Mouse (Mus musculus) kidney, embryonic 15.5 days (tissue): ENCODE measurements around the gene Ugt1a10. TPM values are rescaled to one million over a fixed set of nuclear protein-coding genes. Genes with fewer than 3 reads are reported as not detected.

Source experiments
- ATAC-seq: fragments of 200-750 bp; cut with Nextera tagmentation; replicated peaks from 2 replicates; pipeline ENCODE4 v1.8.0; 2017; ENCODE audit warnings: moderate TSS enrichment; ENCODE audit not compliant: low FRiP score
- H3K27ac ChIP-seq: fragments of 300-500 bp; sonication (generic); 2 replicates; pipeline ENCODE4 v1.5.1; 2015; ENCODE audit warnings: mild to moderate bottlenecking, inconsistent platforms
- H3K27me3 ChIP-seq: fragments of 300-500 bp; sonication (generic); 2 replicates; pipeline ENCODE4 v1.6.1; 2015; ENCODE audit warnings: inconsistent platforms
- H3K36me3 ChIP-seq: fragments of 300-500 bp; sonication (generic); 2 replicates; pipeline ENCODE4 v1.6.1; 2015; ENCODE audit warnings: inconsistent platforms
- H3K4me1 ChIP-seq: fragments of 300-500 bp; sonication (generic); 2 replicates; pipeline ENCODE4 v1.6.1; 2015; ENCODE audit warnings: inconsistent platforms
- H3K4me2 ChIP-seq: fragments of 300-500 bp; sonication (generic); 2 replicates; pipeline ENCODE4 v1.6.1; 2015; ENCODE audit warnings: moderate library complexity, mild to moderate bottlenecking, inconsistent platforms
- H3K4me3 ChIP-seq: fragments of 300-500 bp; sonication (generic); replicated peaks from 2 replicates; pipeline ENCODE4 v1.5.1; 2015; ENCODE audit warnings: mild to moderate bottlenecking, inconsistent platforms
- H3K9ac ChIP-seq: fragments of 300-500 bp; sonication (generic); 2 replicates; pipeline ENCODE4 v1.6.1; 2015; ENCODE audit warnings: mild to moderate bottlenecking, inconsistent platforms
- H3K9me3 ChIP-seq: fragments of 300-500 bp; sonication (generic); replicated peaks from 2 replicates; pipeline ENCODE4 v1.6.1; 2016; ENCODE audit warnings: inconsistent platforms
- WGBS: fragments of 180-500 bp; shearing (Covaris S2); methylation state at CpG from one replicate; pipeline ENCODE4 v1.1.7; 2015; ENCODE audit warnings: mixed read lengths; 5-methylcytosine and 5-hydroxymethylcytosine counted together
- polyA plus RNA-seq: library from polyadenylated mRNA; unstranded; fragments of >200 nt; fragmentation: Nextera tagmentation; extraction: Ambion mirVana; gene quantifications from 2 replicates; pipeline ENCODE4 v1.2.1, GENCODE M21; 2015

Ugt1a10 gene
- polyA plus RNA-seq, 1 experiment from 2014 or later: 17.5 TPM

GRCm38 (mm10) chr1:88212341-88213045 is 157.3 kb downstream of the Ugt1a10 start:
- H3K4me3 ChIP-seq: no peak overlapping the region
- peaks cover 57% of the 10 kb centered on the region for H3K9me3 ChIP-seq
- H3K36me3 ChIP-seq: no peaks in the 10 kb centered on the region
- no peaks in the 10 kb centered on the region for H3K27me3 ChIP-seq
- no peaks in the 10 kb centered on the region for H3K4me1 ChIP-seq
- H3K27ac ChIP-seq: no peak overlapping the region
- whole genome bisulfite sequencing: 61% methylated on average over 8 of the region's 8 CpGs
- no peak overlapping the region for H3K9ac ChIP-seq
- ATAC-seq: peak; percentile 19; the same call in 1 of the 2 replicates
- H3K4me2 ChIP-seq: no peak overlapping the region

- H3K4me2 ChIP-seq: no peak overlapping the region
- no peak for ATAC-seq
Measured at GRCm38 (mm10) chr1:88213061-88213460, 157.9 kb downstream of the Ugt1a10 start.

GRCm38 (mm10) chr1:88213766-88214461 is 158.7 kb downstream of the Ugt1a10 start:
- no peak overlapping the region for H3K4me3 ChIP-seq
- 76% methylated on average over 2 of the region's 2 CpGs for WGBS
- no peaks in the 10 kb centered on the region for H3K4me1 ChIP-seq
- H3K9me3 ChIP-seq: peaks cover 59% of the 10 kb centered on the region
- H3K36me3 ChIP-seq: no peaks in the 10 kb centered on the region
- H3K4me2 ChIP-seq: no peak overlapping the region
- no peak overlapping the region for H3K27ac ChIP-seq
- no peaks in the 10 kb centered on the region for H3K27me3 ChIP-seq
- no peak for ATAC-seq
- H3K9ac ChIP-seq: no peak overlapping the region

More at GRCm38 (mm10) chr1:88213061-88213460, 157.9 kb downstream of the Ugt1a10 start:
- Histone ChIP-seq H3K27me3 (no peaks in the 10 kb centered on the region), H3K4me1 (no peaks in the 10 kb centered on the region), H3K4me3 (no peak overlapping the region), H3K9me3 (peaks cover 59% of the 10 kb centered on the region), H3K9ac (no peak overlapping the region), H3K36me3 (no peaks in the 10 kb centered on the region), H3K27ac (no peak overlapping the region)
- 81% methylated on average over 1 of the region's 1 CpGs for WGBS

DNA sequence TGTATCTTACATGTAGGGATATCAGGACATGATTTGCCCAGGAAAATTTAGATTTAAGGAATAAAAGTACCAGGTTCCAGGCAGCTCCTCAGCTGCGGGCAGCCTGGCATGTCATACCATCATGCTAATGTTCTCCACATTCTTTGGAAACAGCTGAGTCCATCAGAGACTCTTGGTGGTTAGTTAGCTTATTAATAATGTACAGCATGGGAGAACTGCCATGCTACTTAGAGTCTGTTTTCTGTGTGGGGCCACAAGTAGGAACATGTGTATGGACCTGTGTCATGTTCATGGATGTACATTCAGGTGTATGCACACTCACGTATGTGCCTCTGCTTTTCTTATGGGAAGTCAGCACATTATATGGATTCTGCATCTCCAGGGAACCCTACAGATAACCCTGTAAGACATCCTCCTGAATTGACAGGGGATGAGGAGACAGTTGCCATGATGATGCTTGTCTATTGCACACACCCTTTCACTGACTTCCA is 159.3 kb downstream of the Ugt1a10 start:
- Histone ChIP-seq H3K27ac (no peak overlapping the region), H3K36me3 (no peaks in the 10 kb centered on the region), H3K27me3 (no peaks in the 10 kb centered on the region), H3K4me1 (no peaks in the 10 kb centered on the region), H3K4me3 (no peak overlapping the region), H3K4me2 (no peak overlapping the region), H3K9ac (no peak overlapping the region), H3K9me3 (peaks cover 59% of the 10 kb centered on the region)
- 79% methylated on average over 2 of the region's 2 CpGs for WGBS
- ATAC-seq: no peak

GRCm38 (mm10) chr1:88215466-88216380 is 160.5 kb downstream of the Ugt1a10 start:
- H3K9ac ChIP-seq: no peak overlapping the region
- H3K27ac ChIP-seq: no peak overlapping the region
- H3K4me1 ChIP-seq: no peaks in the 10 kb centered on the region
- H3K4me2 ChIP-seq: no peak overlapping the region
- 0 out of 2 replicates have a peak, but pooled peaks have one; percentile 2 for ATAC-seq
- peaks cover 59% of the 10 kb centered on the region for H3K9me3 ChIP-seq
- 73% methylated on average over 10 of the region's 10 CpGs for WGBS
- no peaks in the 10 kb centered on the region for H3K27me3 ChIP-seq
- no peak overlapping the region for H3K4me3 ChIP-seq
- H3K36me3 ChIP-seq: no peaks in the 10 kb centered on the region

GRCm38 (mm10) chr1:88216551-88216950 is 161.4 kb downstream of the Ugt1a10 start:
- H3K36me3 ChIP-seq: no peaks in the 10 kb centered on the region
- H3K9me3 ChIP-seq: peaks cover 56% of the 10 kb centered on the region
- no peaks in the 10 kb centered on the region for H3K4me1 ChIP-seq
- H3K4me2 ChIP-seq: no peak overlapping the region
- no peak overlapping the region for H3K4me3 ChIP-seq
- H3K27ac ChIP-seq: no peak overlapping the region
- no peaks in the 10 kb centered on the region for H3K27me3 ChIP-seq
- no peak for ATAC-seq
- H3K9ac ChIP-seq: no peak overlapping the region
- 58% methylated on average over 2 of the region's 2 CpGs for WGBS

- H3K4me3 ChIP-seq: no peak overlapping the region
- peaks cover 50% of the 10 kb centered on the region for H3K9me3 ChIP-seq
- 64% methylated on average over 2 of the region's 2 CpGs for WGBS
- no peak for ATAC-seq
- no peak overlapping the region for H3K9ac ChIP-seq
- no peaks in the 10 kb centered on the region for H3K4me1 ChIP-seq
- no peaks in the 10 kb centered on the region for H3K36me3 ChIP-seq
- H3K27me3 ChIP-seq: no peaks in the 10 kb centered on the region
- no peak overlapping the region for H3K27ac ChIP-seq
- H3K4me2 ChIP-seq: no peak overlapping the region
Measured at GRCm38 (mm10) chr1:88217144-88217543, 162.0 kb downstream of the Ugt1a10 start.

DNA sequence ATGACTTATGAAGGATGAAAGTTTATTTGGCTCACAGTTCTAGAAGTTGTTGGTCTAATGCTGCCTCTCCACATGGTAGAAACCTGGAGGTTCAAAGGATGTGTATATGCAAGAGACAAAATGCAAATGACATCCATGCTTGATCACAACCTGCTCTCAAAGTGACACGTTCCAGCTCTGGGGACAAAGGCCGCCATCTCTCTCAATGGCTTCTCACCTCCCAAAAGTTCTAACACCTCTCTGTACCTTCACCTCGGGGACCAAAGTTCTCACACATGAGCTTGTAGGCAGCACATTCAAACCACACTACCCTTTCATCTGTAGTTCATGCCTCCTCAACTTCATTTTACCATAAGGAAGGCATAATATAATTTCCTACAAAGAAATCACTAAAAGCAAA is 162.4 kb downstream of the Ugt1a10 start:
- no peak overlapping the region for H3K4me3 ChIP-seq
- 39% methylated on average over 3 of the region's 3 CpGs for WGBS
- H3K36me3 ChIP-seq: no peaks in the 10 kb centered on the region
- peaks cover 46% of the 10 kb centered on the region for H3K9me3 ChIP-seq
- no peak overlapping the region for H3K27ac ChIP-seq
- H3K9ac ChIP-seq: no peak overlapping the region
- H3K4me1 ChIP-seq: no peaks in the 10 kb centered on the region
- H3K27me3 ChIP-seq: no peaks in the 10 kb centered on the region
- ATAC-seq: no peak
- no peak overlapping the region for H3K4me2 ChIP-seq

DNA sequence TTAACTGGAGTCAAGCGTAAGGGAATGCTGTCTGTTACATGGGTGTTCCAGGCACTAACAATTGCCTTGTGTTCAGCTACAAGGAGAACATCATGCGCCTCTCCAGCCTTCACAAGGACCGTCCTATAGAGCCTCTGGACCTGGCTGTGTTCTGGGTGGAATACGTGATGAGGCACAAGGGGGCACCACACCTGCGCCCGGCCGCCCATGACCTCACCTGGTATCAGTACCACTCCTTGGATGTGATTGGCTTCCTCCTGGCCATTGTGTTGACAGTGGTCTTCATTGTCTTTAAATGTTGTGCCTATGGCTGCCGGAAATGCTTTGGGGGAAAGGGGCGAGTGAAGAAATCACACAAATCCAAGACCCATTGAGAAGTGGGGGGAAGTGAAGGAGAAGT is 162.9 kb downstream of the Ugt1a10 start:
- WGBS: 75% methylated on average over 9 of the region's 9 CpGs
- Histone ChIP-seq H3K9me3 (peaks cover 41% of the 10 kb centered on the region), H3K4me1 (no peaks in the 10 kb centered on the region), H3K27me3 (no peaks in the 10 kb centered on the region), H3K27ac (no peak overlapping the region), H3K9ac (no peak overlapping the region), H3K36me3 (no peaks in the 10 kb centered on the region), H3K4me3 (no peak overlapping the region), H3K4me2 (no peak overlapping the region)
- ATAC-seq: no peak

- ATAC-seq: no peak
- Histone ChIP-seq H3K9ac (no peak overlapping the region), H3K4me3 (no peak overlapping the region), H3K27ac (no peak overlapping the region), H3K4me1 (no peaks in the 10 kb centered on the region), H3K4me2 (no peak overlapping the region), H3K36me3 (no peaks in the 10 kb centered on the region), H3K27me3 (no peaks in the 10 kb centered on the region), H3K9me3 (peaks cover 36% of the 10 kb centered on the region)
- WGBS: 52% methylated on average over 4 of the region's 4 CpGs
Measured at GRCm38 (mm10) chr1:88218591-88218990, 163.4 kb downstream of the Ugt1a10 start.

DNA sequence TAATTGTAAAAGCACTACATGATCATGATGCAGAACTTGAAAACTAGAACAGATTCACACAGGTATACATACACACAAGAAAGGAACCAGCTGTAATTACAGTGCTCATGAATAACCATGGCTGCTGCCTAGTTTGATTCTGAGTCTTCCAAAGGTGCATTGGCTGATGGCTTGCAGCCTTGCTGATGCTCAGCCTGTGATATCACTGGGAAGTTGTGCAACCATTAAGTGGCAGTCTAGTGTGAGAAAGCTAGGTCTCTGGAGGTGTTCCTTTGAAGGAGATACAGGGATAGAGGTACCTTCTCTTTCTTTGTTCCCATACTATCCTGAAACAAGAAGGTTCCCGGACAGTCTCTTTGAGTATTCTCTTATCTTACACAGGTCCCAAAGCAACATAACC is 163.9 kb downstream of the Ugt1a10 start:
- H3K4me2 ChIP-seq: no peak overlapping the region
- H3K9ac ChIP-seq: no peak overlapping the region
- H3K36me3 ChIP-seq: no peaks in the 10 kb centered on the region
- no peaks in the 10 kb centered on the region for H3K4me1 ChIP-seq
- no peak overlapping the region for H3K4me3 ChIP-seq
- ATAC-seq: no peak
- no peaks in the 10 kb centered on the region for H3K27me3 ChIP-seq
- H3K27ac ChIP-seq: no peak overlapping the region
- H3K9me3 ChIP-seq: peaks cover 31% of the 10 kb centered on the region
- WGBS: 14% methylated on average over 1 of the region's 1 CpGs

DNA sequence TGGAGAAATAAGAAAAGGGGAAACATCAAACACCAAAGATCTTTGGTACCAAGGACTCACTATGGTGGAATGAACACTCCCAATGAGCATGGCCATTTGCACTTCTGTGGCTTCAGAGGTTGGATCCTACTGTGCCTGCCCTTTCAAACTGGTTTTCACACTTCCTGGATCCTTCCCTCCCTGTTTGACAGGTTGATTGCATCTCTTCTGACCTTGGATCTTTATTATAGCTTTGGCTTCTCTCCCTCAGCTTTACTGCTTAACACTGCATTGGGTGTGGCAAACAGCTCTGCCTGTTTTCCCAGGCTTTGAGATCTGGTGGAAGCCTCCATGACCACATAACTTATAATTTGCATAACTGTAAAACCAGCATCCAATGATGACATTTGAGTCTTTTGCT is 165.1 kb downstream of the Ugt1a10 start:
- Histone ChIP-seq H3K9ac (no peak overlapping the region), H3K4me3 (no peak overlapping the region), H3K36me3 (no peaks in the 10 kb centered on the region), H3K27me3 (no peaks in the 10 kb centered on the region), H3K27ac (no peak overlapping the region), H3K4me2 (no peak overlapping the region), H3K4me1 (no peaks in the 10 kb centered on the region), H3K9me3 (peaks cover 21% of the 10 kb centered on the region)
- ATAC-seq: no peak
